Mouse (Mus musculus): ENCODE measurements around the gene Pcyt1a. TPM values are rescaled to one million over a fixed set of nuclear protein-coding genes. Genes with fewer than 3 reads are reported as not detected.

The Pcyt1a gene
- total and polyA plus RNA-seq, 2 experiments from 2014 or later = 47.6 TPM

DNA sequence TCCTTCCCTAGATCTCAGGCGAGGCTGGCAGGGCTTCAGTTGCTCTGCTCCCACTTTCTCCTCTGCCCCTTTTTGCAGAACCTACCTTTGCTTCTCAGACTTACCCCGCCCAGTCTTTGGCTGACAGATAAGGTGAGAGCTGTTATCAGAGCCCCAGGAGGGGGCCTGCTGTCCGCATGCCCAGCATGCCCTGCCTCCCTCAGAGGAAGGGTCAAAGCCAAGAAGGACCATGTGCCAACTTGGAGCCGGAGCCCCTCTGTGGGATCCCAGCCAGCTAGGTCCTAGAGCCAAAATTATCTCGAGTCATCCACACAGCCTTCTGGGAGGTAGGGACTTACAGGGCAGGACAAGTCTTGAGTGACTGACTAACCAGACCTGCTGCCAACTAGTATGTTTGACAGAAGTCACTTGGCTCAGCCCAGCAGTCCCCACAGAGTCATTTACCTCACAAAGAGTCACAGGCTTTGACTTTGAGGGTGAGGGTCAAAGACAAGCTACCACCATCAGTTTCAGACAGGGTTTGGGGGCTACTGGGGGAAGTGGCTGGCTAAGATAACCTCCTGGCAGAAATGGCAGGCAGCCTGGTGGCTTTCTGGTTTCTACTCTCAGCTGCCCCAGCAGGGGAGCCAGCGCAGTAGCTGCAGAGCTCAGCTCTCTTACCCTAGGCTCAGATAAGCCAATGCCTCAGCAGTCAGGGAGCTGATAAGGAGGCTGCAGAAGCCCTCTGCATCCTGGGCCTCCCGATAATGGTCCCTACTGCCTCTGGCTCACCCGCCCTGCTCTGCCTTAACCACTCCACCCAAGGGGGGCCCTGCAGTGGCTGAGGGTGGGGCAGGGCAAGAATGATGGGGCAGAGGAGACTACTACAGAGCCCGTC is 78.6 kb downstream of the Pcyt1a start:
- 55% methylated on average over 9 of the region's 9 CpGs for WGBS
- no peak for TF ChIP-seq CTCF (IDR thresholded peaks at IDR 0.05; ENCODE audit: low read depth)
- H3K4me2 ChIP-seq (ENCODE audit: low read depth) = no peak overlapping the region
- H3K36me3 ChIP-seq (ENCODE audit: insufficient read depth) = no peaks in the 10 kb centered on the region
- DNase-seq = no peak
- ATAC-seq = peak; percentile 42; the same call in 1 of the 2 replicates
- H3K9me3 ChIP-seq (ENCODE audit: low read length) = no peaks in the 10 kb centered on the region
- no peak overlapping the region for H3K4me3 ChIP-seq (ENCODE audit: low read depth, low read length)
- no peak overlapping the region for H3K9ac ChIP-seq
- H3K27me3 ChIP-seq (ENCODE audit: insufficient read depth, low read length) = no peaks in the 10 kb centered on the region
- no peaks in the 10 kb centered on the region for H3K4me1 ChIP-seq (ENCODE audit: insufficient read depth)
- 0 out of 2 replicates have a peak overlapping the region, but pooled peaks have one; percentile 15 for H3K27ac ChIP-seq (ENCODE audit: low read depth, low read length)

DNA sequence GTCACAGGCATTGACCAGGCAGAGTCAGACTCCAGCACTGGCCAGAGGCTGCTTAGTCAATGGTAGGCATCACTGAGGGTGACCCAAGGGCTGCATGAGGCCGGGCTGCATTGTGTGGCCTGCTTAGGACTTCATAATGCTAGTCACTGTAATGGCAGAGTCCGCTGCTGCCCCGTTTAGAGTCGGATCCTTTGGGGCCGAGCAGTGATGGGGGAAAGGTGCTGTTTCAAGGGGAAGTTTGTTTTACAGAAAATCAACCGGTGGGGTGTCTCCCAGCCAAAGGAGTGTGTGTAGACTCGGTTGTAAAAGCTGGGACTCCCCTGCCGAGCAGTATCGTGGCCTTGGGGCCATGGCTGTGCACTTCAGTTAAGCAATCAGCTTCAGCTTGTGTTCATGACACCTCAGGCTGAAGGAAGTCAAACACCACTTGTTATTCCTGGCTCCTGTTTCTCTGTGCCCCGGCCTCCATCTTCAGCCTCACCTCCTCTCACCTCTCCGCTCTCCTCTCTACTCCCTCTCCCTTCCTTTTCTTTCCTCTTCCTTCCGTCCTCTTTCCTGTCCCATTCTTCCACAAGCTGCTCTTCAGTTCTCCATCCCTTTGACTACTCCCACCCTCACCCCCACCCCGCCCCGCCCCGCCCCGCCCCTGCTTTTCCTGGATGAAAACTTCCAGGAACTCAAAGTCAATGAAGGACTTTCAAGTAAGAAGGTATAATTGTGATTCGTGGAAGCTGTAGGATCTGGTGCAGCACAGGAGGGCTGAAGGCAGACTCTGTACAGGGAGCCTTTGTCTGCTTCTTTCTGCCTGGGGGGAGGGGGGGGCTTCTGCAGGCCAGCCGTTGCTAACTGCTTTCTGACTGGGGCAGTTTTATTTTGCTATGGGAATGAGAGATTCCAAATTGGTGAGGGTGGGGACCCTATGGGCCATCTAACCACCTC is 79.9 kb downstream of the Pcyt1a start:
- H3K36me3 ChIP-seq (ENCODE audit: insufficient read depth) = no peaks in the 10 kb centered on the region
- no peaks in the 10 kb centered on the region for H3K27me3 ChIP-seq (ENCODE audit: insufficient read depth, low read length)
- no peak for DNase-seq
- no peak overlapping the region for H3K4me3 ChIP-seq (ENCODE audit: low read depth, low read length)
- no peaks in the 10 kb centered on the region for H3K9me3 ChIP-seq (ENCODE audit: low read length)
- H3K27ac ChIP-seq (ENCODE audit: low read depth, low read length) = no peak overlapping the region
- no peak for ATAC-seq
- peaks cover 3% of the 10 kb centered on the region; the same call in 1 of the 2 replicates for H3K4me1 ChIP-seq (ENCODE audit: insufficient read depth)
- H3K4me2 ChIP-seq (ENCODE audit: low read depth) = no peak overlapping the region
- no peak for TF ChIP-seq CTCF (IDR thresholded peaks at IDR 0.05; ENCODE audit: low read depth)
- WGBS = 65% methylated on average over 18 of the region's 18 CpGs
- H3K9ac ChIP-seq = no peak overlapping the region

DNA sequence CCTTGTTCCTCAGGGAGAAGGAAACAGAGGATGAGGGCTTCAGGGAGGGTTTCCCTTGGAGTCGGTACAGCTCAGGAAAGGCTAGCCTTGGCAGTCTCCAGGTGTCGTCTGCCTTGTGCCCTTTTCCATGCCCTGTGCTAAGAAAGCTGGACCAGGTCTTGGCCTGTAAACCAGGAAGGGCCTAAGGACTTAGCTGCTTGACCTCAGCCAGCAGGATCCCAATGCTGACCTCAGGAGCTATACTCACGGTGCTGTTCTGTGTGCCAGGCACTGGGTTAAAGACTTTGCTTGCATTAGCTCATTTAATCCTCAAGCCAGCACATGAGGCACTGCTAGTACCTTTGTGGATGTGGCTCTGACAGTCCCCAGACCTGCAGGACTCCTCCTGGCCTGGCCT is 80.6 kb downstream of the Pcyt1a start:
- ATAC-seq = no peak
- 70% methylated on average over 3 of the region's 3 CpGs for WGBS
- no peak for TF ChIP-seq CTCF (IDR thresholded peaks at IDR 0.05; ENCODE audit: low read depth)
- H3K36me3 ChIP-seq (ENCODE audit: insufficient read depth) = no peaks in the 10 kb centered on the region
- DNase-seq = no peak
- peaks cover 5% of the 10 kb centered on the region; the same call in 1 of the 2 replicates for H3K4me1 ChIP-seq (ENCODE audit: insufficient read depth)
- H3K4me3 ChIP-seq (ENCODE audit: low read depth, low read length) = no peak overlapping the region
- H3K9ac ChIP-seq = no peak overlapping the region
- no peak overlapping the region for H3K27ac ChIP-seq (ENCODE audit: low read depth, low read length)
- H3K27me3 ChIP-seq (ENCODE audit: insufficient read depth, low read length) = no peaks in the 10 kb centered on the region
- H3K9me3 ChIP-seq (ENCODE audit: low read length) = no peaks in the 10 kb centered on the region
- H3K4me2 ChIP-seq (ENCODE audit: low read depth) = no peak overlapping the region

DNA sequence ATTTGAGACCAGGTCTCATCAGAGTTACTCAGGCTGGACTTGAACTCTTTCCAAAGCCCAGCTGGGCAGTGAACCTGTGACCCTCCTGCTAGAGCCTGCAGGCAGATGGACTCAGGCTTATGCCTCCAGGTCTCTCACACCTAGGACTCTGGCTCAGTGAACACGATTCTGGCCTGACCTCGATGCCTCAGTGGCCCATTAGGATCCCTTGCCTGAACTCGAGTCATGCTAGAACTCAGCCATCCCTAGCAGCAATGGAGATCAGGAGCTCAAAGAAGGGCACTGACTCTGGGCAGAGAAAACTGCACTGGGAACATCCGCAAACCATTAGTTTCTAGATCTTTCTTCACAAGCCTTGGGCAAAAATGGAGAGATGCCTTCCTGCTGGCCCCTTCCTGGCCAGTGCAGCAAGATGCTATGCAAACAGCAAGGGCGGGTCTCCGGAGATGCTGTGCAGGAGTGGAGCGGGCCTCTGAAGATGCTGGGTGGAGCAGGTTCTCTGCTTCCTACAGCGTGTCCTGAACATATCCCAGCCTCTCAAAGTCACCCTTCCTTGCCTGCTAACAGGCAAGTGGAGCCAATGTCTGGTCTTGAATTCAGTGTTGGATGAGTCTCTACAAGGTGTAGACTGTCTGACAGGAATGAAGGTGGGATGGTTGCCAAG is 81.2 kb downstream of the Pcyt1a start:
- Histone ChIP-seq H3K9me3 (ENCODE audit: low read length) (no peaks in the 10 kb centered on the region), H3K4me1 (ENCODE audit: insufficient read depth) (peaks cover 5% of the 10 kb centered on the region; the same call in 1 of the 2 replicates), H3K4me3 (ENCODE audit: low read depth, low read length) (no peak overlapping the region), H3K27me3 (ENCODE audit: insufficient read depth, low read length) (no peaks in the 10 kb centered on the region), H3K9ac (no peak overlapping the region), H3K27ac (ENCODE audit: low read depth, low read length) (no peak overlapping the region), H3K4me2 (ENCODE audit: low read depth) (no peak overlapping the region), H3K36me3 (ENCODE audit: insufficient read depth) (no peaks in the 10 kb centered on the region)
- DNase-seq (no peak), ATAC-seq (no peak)
- WGBS = 91% methylated on average over 8 of the region's 8 CpGs
- no peak for TF ChIP-seq CTCF (IDR thresholded peaks at IDR 0.05; ENCODE audit: low read depth)

DNA sequence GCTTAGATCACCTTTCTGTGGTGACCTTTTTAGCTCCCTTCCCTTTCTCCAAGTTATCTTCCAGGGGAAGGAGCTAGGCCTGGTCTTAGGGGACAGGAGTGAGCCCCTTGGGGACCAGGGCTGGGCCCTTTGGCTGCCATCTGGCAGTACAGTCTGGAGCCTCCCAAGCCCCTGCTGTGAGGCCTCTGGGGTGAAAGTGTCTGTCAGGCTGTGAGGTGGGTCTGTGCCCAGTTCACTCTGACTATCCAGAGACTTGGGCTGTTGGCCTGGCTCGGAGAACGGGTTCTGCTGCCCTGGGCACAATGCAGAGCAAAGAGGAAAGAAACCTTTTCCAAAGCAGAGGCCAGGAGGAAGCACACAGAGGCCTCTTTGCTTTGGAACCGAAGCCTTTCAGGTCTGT is 82.2 kb downstream of the Pcyt1a start:
- 76% methylated on average over 3 of the region's 3 CpGs for WGBS
- DNase-seq (no peak), ATAC-seq (no peak)
- H3K9ac ChIP-seq = no peak overlapping the region
- no peak for TF ChIP-seq CTCF (IDR thresholded peaks at IDR 0.05; ENCODE audit: low read depth)
- peak overlapping the region; percentile 40; the same call in 1 of the 2 replicates for H3K27ac ChIP-seq (ENCODE audit: low read depth, low read length)
- H3K4me3 ChIP-seq (ENCODE audit: low read depth, low read length) = no peak overlapping the region
- no peaks in the 10 kb centered on the region for H3K27me3 ChIP-seq (ENCODE audit: insufficient read depth, low read length)
- no peaks in the 10 kb centered on the region for H3K9me3 ChIP-seq (ENCODE audit: low read length)
- H3K36me3 ChIP-seq (ENCODE audit: insufficient read depth) = no peaks in the 10 kb centered on the region
- peaks cover 5% of the 10 kb centered on the region; the same call in 1 of the 2 replicates for H3K4me1 ChIP-seq (ENCODE audit: insufficient read depth)
- H3K4me2 ChIP-seq (ENCODE audit: low read depth) = no peak overlapping the region

DNA sequence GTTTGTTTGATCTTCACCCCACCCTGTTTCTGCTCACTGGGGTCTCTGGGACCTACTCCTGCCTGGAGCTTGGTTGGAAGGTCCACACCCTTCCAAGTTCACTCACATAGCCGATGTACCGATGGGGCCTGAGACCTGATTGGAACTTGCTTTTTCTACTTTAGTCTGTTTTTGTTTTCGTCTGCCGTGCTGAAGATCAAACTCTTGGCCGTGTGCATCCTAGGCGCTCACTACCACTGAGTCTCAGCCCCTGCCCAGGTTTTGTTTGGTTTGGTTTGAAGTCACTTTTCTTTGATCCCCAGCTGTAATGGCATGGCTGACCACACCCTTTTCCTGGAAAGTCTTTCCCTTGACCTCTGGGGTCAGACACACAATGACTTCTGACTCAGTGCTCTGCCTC is 82.7 kb downstream of the Pcyt1a start:
- Histone ChIP-seq H3K4me3 (ENCODE audit: low read depth, low read length) (no peak overlapping the region), H3K4me2 (ENCODE audit: low read depth) (no peak overlapping the region), H3K27ac (ENCODE audit: low read depth, low read length) (0 out of 2 replicates have a peak overlapping the region, but pooled peaks have one; percentile 40), H3K9ac (no peak overlapping the region), H3K4me1 (ENCODE audit: insufficient read depth) (peaks cover 5% of the 10 kb centered on the region; the same call in 1 of the 2 replicates), H3K9me3 (ENCODE audit: low read length) (no peaks in the 10 kb centered on the region), H3K36me3 (ENCODE audit: insufficient read depth) (no peaks in the 10 kb centered on the region), H3K27me3 (ENCODE audit: insufficient read depth, low read length) (no peaks in the 10 kb centered on the region)
- ATAC-seq (no peak), DNase-seq (no peak)
- 84% methylated on average over 6 of the region's 6 CpGs for WGBS
- TF ChIP-seq CTCF (IDR thresholded peaks at IDR 0.05; ENCODE audit: low read depth) = no peak

All from forebrain, postnatal 0 days (tissue).